Mouse (Mus musculus) layer of hippocampus, adult 11-12 months (tissue): ENCODE measurements around the gene Syt5.
"Not testable (repeated sequence)": the region's sequence is repeated elsewhere in the genome, so short reads cannot be mapped to it uniquely, and the experiment has no call there.

Experiments
- DNase-seq: peaks from one replicate; pipeline ENCODE4 v3.0.0; 2022; ENCODE audit warnings: low spot score

Syt5 gene

GRCm38 (mm10) chr7:4547221-4547641 is at the start of gene Syt5:
Gene Syt5 (minus strand): TSS chr7:4547541.
- DNase-seq, result peak; percentile 78

- DNase-seq, result not testable (repeated sequence)
Observed at GRCm38 (mm10) chr7:4597046-4597445, 49.7 kb upstream of the Syt5 start.

GRCm38 (mm10) chr7:4581481-4581880 is 34.1 kb upstream of the Syt5 start:
- DNase-seq, result not testable (repeated sequence)

- not testable (repeated sequence) for DNase-seq
Observed at GRCm38 (mm10) chr7:4572361-4572760, 25.0 kb upstream of the Syt5 start.

GRCm38 (mm10) chr7:4562660-4563059 is 15.3 kb upstream of the Syt5 start:
- DNase-seq, result no peak

- no peak for DNase-seq
Observed at GRCm38 (mm10) chr7:4557167-4557560, 9.8 kb upstream of the Syt5 start.

GRCm38 (mm10) chr7:4556256-4557166 is 9.2 kb upstream of the Syt5 start:
- DNase-seq, result peak; percentile 84

- peak; percentile 92 for DNase-seq
Observed at GRCm38 (mm10) chr7:4546591-4547131, 680 bp downstream of the Syt5 start.

- no peak for DNase-seq
Observed at GRCm38 (mm10) chr7:4546050-4546449, 1.3 kb downstream of the Syt5 start.

GRCm38 (mm10) chr7:4542013-4542412 is 5.3 kb downstream of the Syt5 start:
- DNase-seq, result no peak

GRCm38 (mm10) chr7:4541344-4541743 is 6.0 kb downstream of the Syt5 start:
- DNase-seq, result no peak

GRCm38 (mm10) chr7:4539019-4539418 is 8.3 kb downstream of the Syt5 start:
- DNase-seq, result no peak

GRCm38 (mm10) chr7:4537181-4537580 is 10.2 kb downstream of the Syt5 start:
- no peak for DNase-seq

- DNase-seq, result no peak
Observed at GRCm38 (mm10) chr7:4536369-4536768, 11.0 kb downstream of the Syt5 start.

- no peak for DNase-seq
Observed at GRCm38 (mm10) chr7:4532005-4532729, 15.2 kb downstream of the Syt5 start, which contains the start of gene Dnaaf3. Gene Dnaaf3 (minus strand): TSS chr7:4532453.

- not testable (repeated sequence) for DNase-seq
Observed at GRCm38 (mm10) chr7:4530166-4530565, 17.2 kb downstream of the Syt5 start.

- DNase-seq, result no peak
Observed at GRCm38 (mm10) chr7:4527302-4527689, 20.0 kb downstream of the Syt5 start.

GRCm38 (mm10) chr7:4526341-4527301 is 20.7 kb downstream of the Syt5 start:
- peak; percentile 75 for DNase-seq

- DNase-seq, result peak; percentile 52
Observed at GRCm38 (mm10) chr7:4524212-4524922, 23.0 kb downstream of the Syt5 start, which contains the start of gene Tnni3. Gene Tnni3 (minus strand): TSS chr7:4524229.

GRCm38 (mm10) chr7:4523205-4524130 is 23.9 kb downstream of the Syt5 start:
- no peak for DNase-seq
